Mouse (Mus musculus) midbrain, embryonic 14.5 days (tissue): ENCODE measurements at regions not wholly inside any gene's neighbourhood (a gene's known extent, or its start where the extent isn't known, plus 50 kb on each side); places are given as distances from the start of the nearest gene placed in this dataset.
A peak's percentile ranks its signal among the peaks of the same experiment; 100 is the strongest.

Experiments
- ATAC-seq: fragments of 200-750 bp; cut with Nextera tagmentation; 2 replicates; pipeline ENCODE4 v1.8.0; 2017; ENCODE audit warnings: moderate number of reproducible peaks, moderate library complexity; ENCODE audit not compliant: low FRiP score, low TSS enrichment
- DNase-seq: peaks from one replicate; pipeline ENCODE4 v3.0.0-alpha.2; 2015
- H3K27ac ChIP-seq: fragments of 300-500 bp; sonication (generic); replicated peaks from 2 replicates; pipeline ENCODE4 v1.5.1; 2014; ENCODE audit warnings: mild to moderate bottlenecking, low read depth, low read length, moderate library complexity
- H3K27me3 ChIP-seq: fragments of 300-500 bp; sonication (generic); 2 replicates; pipeline ENCODE4 v1.6.1; 2014; ENCODE audit warnings: low read length, control low read depth, mixed read lengths; ENCODE audit not compliant: control insufficient read depth, insufficient read depth
- H3K36me3 ChIP-seq: fragments of 300-500 bp; sonication (generic); 2 replicates; pipeline ENCODE4 v1.6.1; 2014; ENCODE audit warnings: low read length, control low read depth; ENCODE audit not compliant: control insufficient read depth, insufficient read depth
- H3K4me1 ChIP-seq: fragments of 300-500 bp; sonication (generic); 2 replicates; pipeline ENCODE4 v1.6.1; 2014; ENCODE audit warnings: mild to moderate bottlenecking, antibody characterized with exemption, low read length, control low read depth; ENCODE audit not compliant: control insufficient read depth, insufficient read depth
- H3K4me2 ChIP-seq: fragments of 300-500 bp; sonication (generic); 2 replicates; pipeline ENCODE4 v1.6.1; 2014; ENCODE audit warnings: mild to moderate bottlenecking, low read length, moderate library complexity
- H3K4me3 ChIP-seq: fragments of 300-500 bp; sonication (generic); replicated peaks from 2 replicates; pipeline ENCODE4 v1.5.1; 2014; ENCODE audit warnings: low read depth, low read length
- H3K9ac ChIP-seq: fragments of 300-500 bp; sonication (generic); replicated peaks from 2 replicates; pipeline ENCODE4 v1.6.1; 2014; ENCODE audit warnings: mild to moderate bottlenecking, low read length, moderate library complexity
- H3K9me3 ChIP-seq: fragments of 300-500 bp; sonication (generic); 2 replicates; pipeline ENCODE4 v1.6.1; 2016; ENCODE audit warnings: low read length, control low read depth, mixed read lengths; ENCODE audit not compliant: control insufficient read depth
- WGBS: fragments of 180-500 bp; shearing (Covaris S2); extraction: QIAGEN DNeasy Blood & Tissue Kit; methylation state at CpG from one replicate; pipeline ENCODE4 v1.1.7; 2014; 5-methylcytosine and 5-hydroxymethylcytosine counted together

DNA sequence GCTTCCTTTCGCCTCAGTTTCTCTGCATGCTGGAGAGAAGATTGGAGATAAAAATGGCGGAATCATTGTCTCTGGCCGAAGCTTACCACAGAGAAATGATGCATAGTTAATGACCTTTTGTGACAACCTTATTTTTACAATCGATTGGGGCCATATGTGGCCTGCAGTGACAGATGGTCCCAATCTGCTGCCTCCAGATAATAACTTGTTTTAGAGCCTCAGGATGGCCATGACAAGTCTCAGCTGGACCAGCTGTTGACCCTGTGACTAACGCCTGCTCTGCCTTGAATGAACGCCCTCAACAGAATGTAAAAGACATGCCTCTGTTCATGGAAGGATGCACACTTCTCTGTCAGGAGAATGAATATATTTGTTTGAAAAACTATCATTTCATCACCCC is 163.6 kb downstream of the Phlda1 start:
- Histone ChIP-seq H3K36me3 (no peaks in the 10 kb centered on the region), H3K9me3 (no peaks in the 10 kb centered on the region), H3K4me1 (no peaks in the 10 kb centered on the region), H3K4me2 (no peak overlapping the region), H3K4me3 (no peak overlapping the region), H3K27ac (no peak overlapping the region), H3K9ac (no peak overlapping the region), H3K27me3 (no peaks in the 10 kb centered on the region; the same call in 1 of the 2 replicates)
- 50% methylated on average over 6 of the region's 6 CpGs for WGBS
- ATAC-seq (no peak), DNase-seq (no peak)

GRCm38 (mm10) chr10:111670666-111671065 is 164.6 kb downstream of the Phlda1 start:
- Histone ChIP-seq H3K36me3 (no peaks in the 10 kb centered on the region), H3K27ac (no peak overlapping the region), H3K9me3 (no peaks in the 10 kb centered on the region), H3K27me3 (no peaks in the 10 kb centered on the region; the same call in 1 of the 2 replicates), H3K9ac (no peak overlapping the region), H3K4me2 (no peak overlapping the region), H3K4me1 (no peaks in the 10 kb centered on the region), H3K4me3 (no peak overlapping the region)
- ATAC-seq (no peak), DNase-seq (no peak)
- WGBS: 89% methylated on average over 14 of the region's 14 CpGs

DNA sequence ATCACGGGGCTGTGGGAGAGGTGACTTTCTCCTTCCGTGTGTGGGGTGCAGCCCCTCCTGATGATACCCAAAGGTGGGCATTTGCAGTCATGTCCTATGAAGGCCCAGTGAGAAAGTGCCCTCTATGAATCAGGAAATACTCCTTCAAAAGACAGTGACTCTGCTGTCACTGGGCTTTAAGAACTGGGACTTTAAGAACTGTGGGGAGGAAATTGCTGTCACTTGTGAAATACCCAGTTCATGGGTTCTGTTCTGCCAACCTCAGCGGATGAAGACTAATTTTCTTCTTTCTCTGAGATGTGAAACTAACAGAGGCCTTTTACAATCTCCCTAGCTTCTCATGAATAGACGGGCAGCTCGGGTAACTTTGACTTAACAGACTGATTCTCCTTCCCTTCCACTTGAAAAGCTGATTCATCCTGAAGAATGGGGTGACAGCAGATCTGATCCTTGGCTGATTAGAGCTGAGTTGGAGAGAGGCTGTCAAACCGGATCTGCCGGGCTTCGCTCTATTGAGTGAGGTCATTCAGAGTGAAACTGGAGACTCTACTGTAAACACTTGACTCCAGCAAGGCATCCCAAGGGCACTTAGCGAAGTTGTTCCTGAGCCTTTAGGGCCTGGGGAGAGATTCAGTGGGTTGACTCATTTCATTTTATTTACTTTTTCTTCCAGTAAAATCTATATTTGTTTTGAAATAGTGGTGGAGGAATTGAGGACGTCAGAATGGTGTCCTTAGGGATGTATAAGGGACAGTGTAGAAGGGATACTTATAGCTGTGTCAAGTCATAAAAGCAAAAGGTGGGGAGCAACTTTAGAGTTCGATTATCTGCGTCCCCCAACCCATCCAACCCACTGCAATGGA is 166.6 kb downstream of the Phlda1 start:
- Histone ChIP-seq H3K27ac (no peak overlapping the region), H3K4me3 (no peak overlapping the region), H3K4me2 (no peak overlapping the region), H3K9ac (no peak overlapping the region), H3K9me3 (no peaks in the 10 kb centered on the region), H3K36me3 (no peaks in the 10 kb centered on the region), H3K4me1 (no peaks in the 10 kb centered on the region), H3K27me3 (no peaks in the 10 kb centered on the region; the same call in 1 of the 2 replicates)
- no peak for DNase-seq
- WGBS: 56% methylated on average over 12 of the region's 12 CpGs
- no peak for ATAC-seq

DNA sequence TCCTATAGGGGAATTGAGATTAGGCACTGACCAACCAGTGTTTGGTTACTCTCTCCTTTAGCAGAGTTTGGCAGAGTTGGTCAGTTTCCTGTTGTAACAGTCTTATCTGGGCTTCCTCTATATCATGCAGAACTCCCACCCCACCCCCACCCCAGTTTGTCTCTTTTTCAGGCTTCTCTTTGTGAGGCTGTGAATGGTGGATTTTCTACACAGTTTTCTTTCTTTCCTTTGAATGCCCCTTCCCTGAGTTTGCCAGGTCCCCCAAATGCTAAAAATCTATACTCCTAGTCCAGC is 167.2 kb downstream of the Phlda1 start:
- ATAC-seq (no peak), DNase-seq (no peak)
- Histone ChIP-seq H3K36me3 (no peaks in the 10 kb centered on the region), H3K4me3 (no peak overlapping the region), H3K27ac (no peak overlapping the region), H3K4me2 (no peak overlapping the region), H3K9me3 (no peaks in the 10 kb centered on the region), H3K4me1 (no peaks in the 10 kb centered on the region), H3K9ac (no peak overlapping the region), H3K27me3 (no peaks in the 10 kb centered on the region; the same call in 1 of the 2 replicates)

GRCm38 (mm10) chr10:111676255-111676654 is 170.2 kb downstream of the Phlda1 start:
- no peak for ATAC-seq

DNA sequence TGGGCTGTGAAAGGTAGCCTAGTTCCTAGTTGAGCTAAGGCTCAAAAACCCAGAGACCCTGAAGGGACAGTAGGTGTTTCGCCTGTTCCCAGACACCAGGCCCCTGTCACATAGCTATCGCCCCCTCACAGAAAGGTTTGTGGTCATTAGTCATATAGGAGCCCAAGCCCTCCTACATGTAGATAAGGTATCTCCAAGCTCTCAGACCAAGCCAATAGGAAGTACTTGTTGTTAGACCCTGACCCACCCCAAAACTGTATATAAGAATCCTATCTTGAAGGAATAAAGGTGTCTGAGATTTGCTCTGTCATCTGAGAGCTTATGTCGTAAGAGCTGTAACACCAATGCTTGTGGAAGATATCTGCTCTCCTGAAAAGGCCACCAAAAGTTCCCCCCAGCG is 174.8 kb downstream of the Phlda1 start:
- no peaks in the 10 kb centered on the region for H3K9me3 ChIP-seq
- H3K36me3 ChIP-seq: no peaks in the 10 kb centered on the region
- no peak for ATAC-seq
- no peaks in the 10 kb centered on the region for H3K4me1 ChIP-seq
- H3K4me2 ChIP-seq: no peak overlapping the region
- H3K4me3 ChIP-seq: no peak overlapping the region
- no peak overlapping the region for H3K27ac ChIP-seq
- no peak for DNase-seq
- 96% methylated on average over 4 of the region's 4 CpGs for WGBS
- H3K9ac ChIP-seq: no peak overlapping the region
- no peaks in the 10 kb centered on the region for H3K27me3 ChIP-seq

More at GRCm38 (mm10) chr10:111676255-111676654, 170.2 kb downstream of the Phlda1 start:
- Histone ChIP-seq H3K27ac (no peak overlapping the region), H3K36me3 (no peaks in the 10 kb centered on the region), H3K9ac (no peak overlapping the region), H3K4me3 (no peak overlapping the region), H3K4me1 (no peaks in the 10 kb centered on the region), H3K27me3 (no peaks in the 10 kb centered on the region), H3K4me2 (no peak overlapping the region), H3K9me3 (no peaks in the 10 kb centered on the region)
- DNase-seq: no peak
- 55% methylated on average over 4 of the region's 4 CpGs for WGBS

GRCm38 (mm10) chr10:111684409-111685346 is 178.6 kb downstream of the Phlda1 start:
- Histone ChIP-seq H3K4me1 (peaks cover 4% of the 10 kb centered on the region; the same call in 1 of the 2 replicates), H3K4me2 (no peak overlapping the region), H3K27ac (no peak overlapping the region), H3K9me3 (no peaks in the 10 kb centered on the region), H3K27me3 (no peaks in the 10 kb centered on the region), H3K4me3 (no peak overlapping the region), H3K9ac (no peak overlapping the region), H3K36me3 (no peaks in the 10 kb centered on the region)
- ATAC-seq: no peak
- no peak for DNase-seq
- 86% methylated on average over 10 of the region's 10 CpGs for WGBS

GRCm38 (mm10) chr10:111686585-111686984 is 180.5 kb downstream of the Phlda1 start:
- ATAC-seq (no peak), DNase-seq (peak; percentile 58)
- Histone ChIP-seq H3K4me3 (no peak overlapping the region), H3K9ac (no peak overlapping the region), H3K9me3 (no peaks in the 10 kb centered on the region), H3K4me1 (peaks cover 4% of the 10 kb centered on the region; the same call in 1 of the 2 replicates), H3K27me3 (no peaks in the 10 kb centered on the region), H3K36me3 (no peaks in the 10 kb centered on the region), H3K27ac (no peak overlapping the region), H3K4me2 (no peak overlapping the region)
- 59% methylated on average over 5 of the region's 5 CpGs for WGBS
